Mouse (Mus musculus) small intestine, adult 2 months (tissue): ENCODE data around the gene Dnajb7. TPM values are rescaled to one million over a fixed set of nuclear protein-coding genes. Genes with fewer than 3 reads are reported as not detected.
"Not testable (repeated sequence)": the region's sequence is repeated elsewhere in the genome, so short reads cannot be mapped to it uniquely, and the experiment has no call there.

Source experiments
- H3K27ac ChIP-seq: fragments of 200-500 bp; 2 replicates; pipeline ENCODE4 v1.5.1; 2012; ENCODE audit warnings: low read depth, low read length, control low read depth, inconsistent platforms; ENCODE audit not compliant: insufficient read depth
- H3K27me3 ChIP-seq: fragments of 200-500 bp; 2 replicates; pipeline ENCODE4 v1.6.1; 2012; ENCODE audit warnings: mild to moderate bottlenecking, moderate library complexity, low read length, inconsistent platforms; ENCODE audit not compliant: control insufficient read depth, insufficient read depth
- H3K36me3 ChIP-seq: fragments of 200-500 bp; 2 replicates; pipeline ENCODE4 v1.6.1; 2012; ENCODE audit warnings: mild to moderate bottlenecking, low read length, control low read depth, inconsistent platforms; ENCODE audit not compliant: control insufficient read depth, insufficient read depth
- H3K4me1 ChIP-seq: fragments of 200-500 bp; 2 replicates; pipeline ENCODE4 v1.6.1; 2012; ENCODE audit warnings: low read length, inconsistent platforms, mixed read lengths; ENCODE audit not compliant: control insufficient read depth, insufficient read depth, insufficient read length
- H3K4me3 ChIP-seq: fragments of 200-500 bp; 2 replicates; pipeline ENCODE4 v1.5.1; 2012; ENCODE audit warnings: low read depth, mild to moderate bottlenecking, control low read depth, inconsistent platforms, low read length, moderate library complexity
- CTCF ChIP-seq: fragments of 200-500 bp; IDR thresholded peaks from 2 replicates; pipeline ENCODE4 v1.5.1; 2012; ENCODE audit warnings: low read depth, mild to moderate bottlenecking, control low read depth, inconsistent platforms, low read length, moderate library complexity, mixed read lengths; ENCODE audit not compliant: insufficient replicate concordance, insufficient read length; ENCODE audit errors: extremely low read depth
- POLR2A ChIP-seq: fragments of 200-500 bp; IDR thresholded peaks from 2 replicates; pipeline ENCODE4 v1.6.1; 2012; ENCODE audit warnings: low read depth, mild to moderate bottlenecking, control low read depth, inconsistent platforms, low read length, moderate library complexity
- WGBS: fragments of 180-500 bp; shearing (Covaris S2); methylation state at CpG from one replicate; pipeline ENCODE4 v1.1.7; 2018; 5-methylcytosine and 5-hydroxymethylcytosine counted together
- polyA plus RNA-seq: library from polyadenylated mRNA; depleted of rRNA; stranded (reverse); fragments of >200 nt; gene quantifications from 2 replicates; pipeline ENCODE4 v1.2.3, GENCODE M21; 2012

Gene Dnajb7
- polyA plus RNA-seq, 1 experiment, result not detected

GRCm38 (mm10) chr15:81421454-81421853 lies 13.4 kb upstream of the Dnajb7 start:
- Histone ChIP-seq H3K4me1 (peaks cover 8% of the 10 kb centered on the region; the same call in 1 of the 2 replicates), H3K4me3 (no peak overlapping the region), H3K27ac (peak overlapping the region; percentile 92; the same call in 1 of the 2 replicates), H3K27me3 (no peaks in the 10 kb centered on the region), H3K36me3 (no peaks in the 10 kb centered on the region)
- no peak for TF ChIP-seq POLR2A
- TF ChIP-seq CTCF, result no peak
- 13% methylated on average over 1 of the region's 1 CpGs for WGBS

GRCm38 (mm10) chr15:81418065-81418464 lies 10.0 kb upstream of the Dnajb7 start:
- H3K27ac ChIP-seq, result no peak overlapping the region
- TF ChIP-seq CTCF (no peak), POLR2A (no peak)
- WGBS, result 75% methylated on average over 4 of the region's 4 CpGs
- no peak overlapping the region for H3K4me3 ChIP-seq
- peaks cover 8% of the 10 kb centered on the region for H3K36me3 ChIP-seq
- peaks cover 8% of the 10 kb centered on the region; the same call in 1 of the 2 replicates for H3K4me1 ChIP-seq
- H3K27me3 ChIP-seq, result no peaks in the 10 kb centered on the region

- H3K4me3 ChIP-seq, result peak overlapping the region; percentile 19
- H3K27me3 ChIP-seq, H3K27ac ChIP-seq, H3K4me1 ChIP-seq, H3K36me3 ChIP-seq: not testable (repeated sequence)
- WGBS, result 2% methylated on average over 22 of the region's 22 CpGs
These were observed 8.7 kb upstream of the Dnajb7 start for GRCm38 (mm10) chr15:81416763-81417310.

GRCm38 (mm10) chr15:81405008-81405407 lies 3.1 kb downstream of the Dnajb7 start:
- no peak for TF ChIP-seq POLR2A
- TF ChIP-seq CTCF, result no peak
- WGBS, result 74% methylated on average over 3 of the region's 3 CpGs
- Histone ChIP-seq H3K27ac (no peak overlapping the region), H3K4me1 (no peaks in the 10 kb centered on the region), H3K4me3 (no peak overlapping the region), H3K36me3 (0 out of 2 replicates have a peak, but pooled peaks cover 6% of the 10 kb centered on the region), H3K27me3 (no peaks in the 10 kb centered on the region)

GRCm38 (mm10) chr15:81399638-81400315 lies 8.3 kb downstream of the Dnajb7 start, which contains the start of the genes St13 and Xpnpep3:
Gene St13 (minus strand): TSS chr15:81400077.
Gene Xpnpep3 (plus strand): TSS chr15:81400138.
- Histone ChIP-seq H3K4me3 (peak within 1 kb of the TSS; percentile 88), H3K4me1 (no peaks in the 10 kb centered on the region), H3K27me3 (no peaks in the 10 kb centered on the region), H3K36me3 (0 out of 2 replicates have a peak, but pooled peaks cover 2% of the 10 kb centered on the region), H3K27ac (peak within 1 kb of the TSS; percentile 98)
- WGBS, result 0% methylated on average over 50 of the region's 50 CpGs
- no peak; the same call in none of the 2 replicates for TF ChIP-seq POLR2A
- TF ChIP-seq CTCF, result no peak

- Histone ChIP-seq H3K36me3 (0 out of 2 replicates have a peak, but pooled peaks cover 2% of the 10 kb centered on the region), H3K4me3 (peak overlapping the region; percentile 88), H3K4me1 (no peaks in the 10 kb centered on the region), H3K27ac (peak overlapping the region; percentile 98), H3K27me3 (no peaks in the 10 kb centered on the region)
- WGBS, result under 1% methylated on average over 21 of the region's 21 CpGs
- no peak for TF ChIP-seq POLR2A
These were observed 8.8 kb downstream of the Dnajb7 start for GRCm38 (mm10) chr15:81399297-81399637.

- Histone ChIP-seq H3K27me3 (no peaks in the 10 kb centered on the region), H3K36me3 (0 out of 2 replicates have a peak, but pooled peaks cover 2% of the 10 kb centered on the region), H3K4me1 (no peaks in the 10 kb centered on the region), H3K4me3 (no peak overlapping the region), H3K27ac (no peak overlapping the region)
- TF ChIP-seq POLR2A (no peak), CTCF (no peak)
These were observed 9.9 kb downstream of the Dnajb7 start for GRCm38 (mm10) chr15:81398189-81398588.

GRCm38 (mm10) chr15:81394211-81394915 lies 13.7 kb downstream of the Dnajb7 start:
- Histone ChIP-seq H3K36me3 (peaks cover 11% of the 10 kb centered on the region), H3K27me3 (no peaks in the 10 kb centered on the region), H3K4me1 (0 out of 2 replicates have a peak, but pooled peaks cover 3% of the 10 kb centered on the region), H3K4me3 (no peak overlapping the region), H3K27ac (no peak overlapping the region)
- TF ChIP-seq CTCF (no peak), POLR2A (no peak)
- 64% methylated on average over 8 of the region's 8 CpGs for WGBS
